Mouse (Mus musculus) G1E (cell line): ENCODE measurements around the gene Nup153.

Source experiments
- CTCF ChIP-seq: IDR thresholded peaks from 2 replicates; pipeline ENCODE4 v1.5.1; 2012; ENCODE audit warnings: low read depth, low read length, inconsistent platforms, mixed read lengths
- GATA1 ChIP-seq: IDR thresholded peaks from 2 replicates; pipeline ENCODE4 v1.6.1; 2012; ENCODE audit warnings: borderline replicate concordance, low read length, inconsistent platforms, mixed read lengths
- GATA2 ChIP-seq: IDR thresholded peaks from 2 replicates; pipeline ENCODE4 v1.6.1; 2012; ENCODE audit warnings: low read depth, low read length, inconsistent platforms, borderline replicate concordance
- POLR2AphosphoS5 ChIP-seq: IDR thresholded peaks from 2 replicates; pipeline ENCODE4 v1.6.1; 2012; ENCODE audit warnings: low read depth, low read length, inconsistent platforms; ENCODE audit not compliant: insufficient replicate concordance
- TAL1 ChIP-seq: conservative IDR thresholded peaks from 2 replicates; pipeline ENCODE4 v1.6.1; 2012; ENCODE audit warnings: low read depth, low read length, inconsistent platforms, mixed read lengths

DNA sequence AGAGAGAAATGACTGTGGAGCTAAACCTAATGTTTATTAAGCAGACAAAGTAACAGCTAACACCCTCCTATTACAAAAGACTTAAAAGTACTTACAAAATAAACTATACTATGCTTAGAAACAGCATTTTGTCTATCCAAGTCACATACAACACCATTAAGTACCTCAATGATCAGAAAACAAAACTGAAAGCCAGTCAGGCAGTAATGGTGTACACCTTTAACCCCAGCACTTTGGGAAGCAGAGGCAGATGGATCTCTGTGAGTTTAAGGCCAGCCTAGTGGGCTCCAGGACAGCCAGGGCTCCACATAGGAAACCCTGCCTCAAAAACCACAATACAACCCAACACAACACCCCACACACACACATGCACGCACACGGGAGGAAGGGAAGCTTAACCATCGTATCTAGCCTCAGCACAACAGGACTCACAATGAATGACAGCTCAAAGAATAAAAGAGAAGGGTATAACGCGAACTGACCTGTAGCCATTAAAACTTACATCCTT, 8.8 kb downstream of the Nup153 start:
- TF ChIP-seq CTCF, result no peak
- no peak for TF ChIP-seq POLR2AphosphoS5
- TF ChIP-seq GATA1, result no peak
- TF ChIP-seq TAL1, result no peak
- TF ChIP-seq GATA2, result no peak
